Mouse (Mus musculus) midbrain, embryonic 10.5 days (tissue): Measurements from ENCODE around the gene Xkr7. TPM values are rescaled to one million over a fixed set of nuclear protein-coding genes. Genes with fewer than 3 reads are reported as not detected.

Experiments used
- DNase-seq: peaks from one replicate; pipeline ENCODE4 v3.0.0-alpha.2; 2017; ENCODE audit warnings: low spot score
- H3K27ac ChIP-seq: fragments of 300-500 bp; sonication (generic); replicated peaks from 2 replicates; pipeline ENCODE4 v1.5.1; 2016; ENCODE audit warnings: mild to moderate bottlenecking
- H3K27me3 ChIP-seq: fragments of 300-500 bp; sonication (generic); 2 replicates; pipeline ENCODE4 v1.6.1; 2016; ENCODE audit warnings: low read depth, mild to moderate bottlenecking; ENCODE audit not compliant: poor library complexity, severe bottlenecking
- H3K36me3 ChIP-seq: fragments of 300-500 bp; sonication (generic); 2 replicates; pipeline ENCODE4 v1.6.1; 2016; ENCODE audit warnings: mild to moderate bottlenecking, moderate library complexity
- H3K4me1 ChIP-seq: fragments of 300-500 bp; sonication (generic); 2 replicates; pipeline ENCODE4 v1.6.1; 2016
- H3K4me3 ChIP-seq: fragments of 300-500 bp; sonication (generic); 2 replicates; pipeline ENCODE4 v1.5.1; 2016; ENCODE audit warnings: mild to moderate bottlenecking, moderate library complexity
- H3K9me3 ChIP-seq: fragments of 300-500 bp; sonication (generic); replicated peaks from 2 replicates; pipeline ENCODE4 v1.6.1; 2016; ENCODE audit warnings: mild to moderate bottlenecking
- WGBS: fragments of 180-500 bp; shearing (Covaris S2); methylation state at CpG from one replicate; pipeline ENCODE4 v1.1.7; 2016; 5-methylcytosine and 5-hydroxymethylcytosine counted together
- polyA plus RNA-seq: library from polyadenylated mRNA; unstranded; fragments of >200 nt; fragmentation: Nextera tagmentation; extraction: Ambion mirVana; gene quantifications from 2 replicates; pipeline ENCODE4 v1.2.1, GENCODE M21; 2016

Gene Xkr7
- polyA plus RNA-seq, 1 experiment from 2014 or later, result 0.21 TPM

- Histone ChIP-seq H3K27me3 (no peaks in the 10 kb centered on the region), H3K9me3 (no peaks in the 10 kb centered on the region), H3K4me1 (peaks cover 4% of the 10 kb centered on the region; the same call in 1 of the 2 replicates), H3K4me3 (no peak overlapping the region), H3K27ac (no peak overlapping the region), H3K36me3 (no peaks in the 10 kb centered on the region)
- WGBS, result 66% methylated on average over 7 of the region's 7 CpGs
- DNase-seq, result no peak
Observed at GRCm38 (mm10) chr2:153084261-153084976, 52.8 kb downstream of the Xkr7 start.

- 86% methylated on average over 6 of the region's 6 CpGs for WGBS
- H3K4me1 ChIP-seq, result peaks cover 4% of the 10 kb centered on the region
- DNase-seq, result no peak
- no peaks in the 10 kb centered on the region for H3K27me3 ChIP-seq
- H3K27ac ChIP-seq, result no peak overlapping the region
- H3K36me3 ChIP-seq, result no peaks in the 10 kb centered on the region
- no peaks in the 10 kb centered on the region for H3K9me3 ChIP-seq
- no peak overlapping the region for H3K4me3 ChIP-seq
Observed at GRCm38 (mm10) chr2:153085556-153085955, 53.9 kb downstream of the Xkr7 start.

DNA sequence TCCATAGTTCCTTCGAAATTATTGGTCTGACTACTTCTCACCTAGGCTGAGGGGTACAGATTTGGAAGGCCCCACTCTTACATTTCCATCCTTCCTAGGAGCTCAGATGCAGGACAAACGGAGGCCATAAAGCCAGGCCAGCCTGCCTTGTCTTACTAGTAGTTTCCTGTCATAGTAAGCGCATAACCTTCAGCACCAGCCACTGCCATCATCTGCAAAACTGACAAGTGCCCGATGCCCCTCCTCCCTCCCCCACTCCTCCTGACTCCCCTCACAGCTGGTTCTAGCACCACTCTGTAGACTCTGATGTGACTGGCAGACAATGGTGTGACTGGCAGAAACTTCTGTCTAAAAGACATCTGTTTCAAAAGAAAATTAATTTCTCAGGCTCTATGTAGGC is 54.5 kb downstream of the Xkr7 start:
- no peaks in the 10 kb centered on the region for H3K36me3 ChIP-seq

GRCm38 (mm10) chr2:153087091-153087490 is 55.4 kb downstream of the Xkr7 start:
- Histone ChIP-seq H3K9me3 (no peaks in the 10 kb centered on the region), H3K27me3 (no peaks in the 10 kb centered on the region), H3K4me3 (no peak overlapping the region), H3K27ac (no peak overlapping the region), H3K36me3 (no peaks in the 10 kb centered on the region), H3K4me1 (no peaks in the 10 kb centered on the region; the same call in 1 of the 2 replicates)
- 89% methylated on average over 10 of the region's 10 CpGs for WGBS
- DNase-seq, result no peak

More for the DNA sequence above, 54.5 kb downstream of the Xkr7 start:
- Histone ChIP-seq H3K27ac (no peak overlapping the region), H3K4me1 (no peaks in the 10 kb centered on the region; the same call in 1 of the 2 replicates), H3K4me3 (no peak overlapping the region), H3K27me3 (no peaks in the 10 kb centered on the region), H3K9me3 (no peaks in the 10 kb centered on the region)
- no peak for DNase-seq
- WGBS, result 84% methylated on average over 4 of the region's 4 CpGs

DNA sequence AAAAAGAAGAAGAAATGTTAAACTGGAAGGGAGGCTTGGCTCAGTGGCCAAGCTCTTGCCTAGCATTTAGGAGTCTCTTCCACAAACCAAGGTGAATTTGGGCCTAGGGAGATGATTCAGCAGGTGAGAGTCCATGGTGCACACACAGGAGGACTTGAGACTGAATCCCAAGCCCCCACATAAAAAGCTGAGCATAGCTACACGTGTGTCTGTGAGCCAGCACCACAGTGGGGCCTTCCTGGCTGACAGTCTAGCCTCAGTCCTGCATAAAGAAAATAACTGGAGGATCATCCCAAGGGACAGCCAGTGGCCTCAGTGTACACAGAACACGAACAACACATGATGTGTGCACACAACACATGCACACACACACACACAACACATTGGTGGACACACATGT is 57.7 kb downstream of the Xkr7 start:
- Histone ChIP-seq H3K27me3 (no peaks in the 10 kb centered on the region), H3K36me3 (no peaks in the 10 kb centered on the region), H3K4me3 (no peak overlapping the region), H3K4me1 (no peaks in the 10 kb centered on the region; the same call in 1 of the 2 replicates), H3K9me3 (no peaks in the 10 kb centered on the region; the same call in 1 of the 2 replicates), H3K27ac (no peak overlapping the region)
- DNase-seq, result no peak
- WGBS, result 62% methylated on average over 2 of the region's 2 CpGs

DNA sequence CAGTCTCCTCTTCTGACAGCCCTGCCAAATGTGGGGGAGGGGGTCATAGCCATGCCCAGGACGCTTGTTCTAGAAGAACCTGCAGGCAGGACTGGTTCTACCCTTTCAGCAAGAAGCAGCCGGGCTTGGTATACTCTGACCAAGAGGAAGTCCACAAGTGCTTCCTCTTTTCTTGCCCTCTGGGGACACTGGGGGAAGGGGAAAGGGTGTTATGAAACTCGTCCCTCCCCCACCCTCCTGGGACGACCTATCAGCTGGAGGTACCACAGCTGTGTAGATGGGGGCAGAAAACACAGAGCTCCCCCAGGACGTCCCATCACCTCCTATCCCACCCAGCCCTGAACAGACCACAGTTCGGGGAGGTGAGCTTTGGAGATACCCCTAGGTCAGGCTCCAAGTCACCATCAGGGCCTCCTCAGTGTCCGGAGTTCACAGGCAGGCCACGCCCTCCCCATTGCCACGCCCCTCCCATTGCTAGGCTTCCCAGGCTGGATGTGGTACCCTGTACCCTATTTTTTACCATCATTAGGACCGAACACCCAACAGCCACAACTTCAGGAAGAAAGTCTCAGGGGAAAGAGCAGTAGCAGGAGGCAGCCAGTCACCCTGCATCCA is 59.0 kb downstream of the Xkr7 start:
- no peak for DNase-seq
- no peak overlapping the region for H3K4me3 ChIP-seq
- no peaks in the 10 kb centered on the region for H3K36me3 ChIP-seq
- no peaks in the 10 kb centered on the region; the same call in 1 of the 2 replicates for H3K9me3 ChIP-seq
- H3K27ac ChIP-seq, result no peak overlapping the region
- no peaks in the 10 kb centered on the region; the same call in 1 of the 2 replicates for H3K4me1 ChIP-seq
- H3K27me3 ChIP-seq, result no peaks in the 10 kb centered on the region
- WGBS, result 47% methylated on average over 10 of the region's 10 CpGs

Other genes with a start within 250 kb of the Xkr7 start
- gene Bcl2l1, start 200.1 kb upstream of the Xkr7 start, polyA plus RNA-seq, result 107 and 128 TPM in 2 replicates
- 153 TPM in 2 replicates for gene Tpx2, start 183.9 kb upstream of the Xkr7 start, polyA plus RNA-seq
- gene Mylk2, start 120.5 kb upstream of the Xkr7 start, polyA plus RNA-seq, result 0.06 and 0.07 TPM in 2 replicates
- gene Foxs1, start 98.6 kb upstream of the Xkr7 start, polyA plus RNA-seq, result 0.58 and 1.5 TPM in 2 replicates
- 0.60 and 1.3 TPM in 2 replicates for gene Dusp15, start 80.2 kb upstream of the Xkr7 start, polyA plus RNA-seq
- 1.3 and 1.4 TPM in 2 replicates for gene Ttll9, start 69.4 kb upstream of the Xkr7 start, polyA plus RNA-seq
- 108 and 111 TPM in 2 replicates for gene Pdrg1, start 16.4 kb upstream of the Xkr7 start, polyA plus RNA-seq
- gene Ccm2l, start 34.1 kb downstream of the Xkr7 start, polyA plus RNA-seq, result 1.1 and 1.2 TPM in 2 replicates
- 2.1 and 2.2 TPM in 2 replicates for gene Hck, start 76.6 kb downstream of the Xkr7 start, polyA plus RNA-seq
- gene Tm9sf4, start 129.5 kb downstream of the Xkr7 start, polyA plus RNA-seq, result 82.5 and 82.8 TPM in 2 replicates
- gene Tspyl3, start 193.6 kb downstream of the Xkr7 start, polyA plus RNA-seq, result 7.3 and 8.1 TPM in 2 replicates
- 29.1 and 29.4 TPM in 2 replicates for gene Plagl2, start 209.6 kb downstream of the Xkr7 start, polyA plus RNA-seq
- gene Pofut1, start 209.7 kb downstream of the Xkr7 start, polyA plus RNA-seq, result 5.9 and 6.3 TPM in 2 replicates